Mouse (Mus musculus): Measurements from ENCODE around the gene Hspa14. TPM values are rescaled to one million over a fixed set of nuclear protein-coding genes. Genes with fewer than 3 reads are reported as not detected.

The Hspa14 gene
- 87.9 and 89.1 TPM in 2 replicates for polyA plus RNA-seq (2015; fragmentation: Nextera tagmentation; extraction: Ambion mirVana)

- H3K4me2 ChIP-seq, result peak within 1 kb of the TSS; percentile 81
- H3K9me3 ChIP-seq, result no peaks in the 10 kb centered on the region
- peak within 1 kb of the TSS; percentile 89 for H3K9ac ChIP-seq
- peaks cover 6% of the 10 kb centered on the region for H3K4me1 ChIP-seq
- WGBS, result under 1% methylated on average over 60 of the region's 60 CpGs
- ATAC-seq (ENCODE audit: insufficient number of reproducible peaks, low FRiP score, low TSS enrichment, low read depth), result peak; percentile 100
- no peaks in the 10 kb centered on the region for H3K27me3 ChIP-seq
- peaks cover 26% of the 10 kb centered on the region for H3K36me3 ChIP-seq
- H3K4me3 ChIP-seq, result peak within 1 kb of the TSS; percentile 82
- peak within 1 kb of the TSS; percentile 88 for H3K27ac ChIP-seq
Observed at GRCm38 (mm10) chr2:3512552-3513454, at the start of gene Hspa14, which contains the start of the genes Gm45902 and Cdnf. Gene Hspa14, minus strand, starts transcription at chr2:3512814. Gene Gm45902, minus strand, starts transcription at chr2:3512790. Gene Cdnf, plus strand, starts transcription at chr2:3513030.

- Histone ChIP-seq H3K4me2 (no peak overlapping the region), H3K4me1 (no peaks in the 10 kb centered on the region), H3K27me3 (no peaks in the 10 kb centered on the region), H3K9me3 (no peaks in the 10 kb centered on the region), H3K4me3 (no peak overlapping the region), H3K36me3 (no peaks in the 10 kb centered on the region), H3K9ac (no peak overlapping the region), H3K27ac (no peak overlapping the region)
- under 1% methylated on average over 4 of the region's 4 CpGs for WGBS
- no peak for ATAC-seq (ENCODE audit: insufficient number of reproducible peaks, low FRiP score, low TSS enrichment, low read depth)
Observed at GRCm38 (mm10) chr2:3546588-3546987, 34.0 kb upstream of the Hspa14 start.

GRCm38 (mm10) chr2:3546055-3546454 lies 33.4 kb upstream of the Hspa14 start:
- Histone ChIP-seq H3K4me2 (no peak overlapping the region), H3K36me3 (no peaks in the 10 kb centered on the region), H3K9me3 (no peaks in the 10 kb centered on the region), H3K27me3 (no peaks in the 10 kb centered on the region), H3K27ac (no peak overlapping the region), H3K4me3 (no peak overlapping the region), H3K9ac (no peak overlapping the region), H3K4me1 (no peaks in the 10 kb centered on the region)
- no peak for ATAC-seq (ENCODE audit: insufficient number of reproducible peaks, low FRiP score, low TSS enrichment, low read depth)
- WGBS, result 63% methylated on average over 2 of the region's 2 CpGs

- no peak overlapping the region for H3K27ac ChIP-seq
- H3K4me3 ChIP-seq, result no peak overlapping the region
Observed at GRCm38 (mm10) chr2:3541307-3542079, 28.9 kb upstream of the Hspa14 start.

GRCm38 (mm10) chr2:3526288-3526687 lies 13.7 kb upstream of the Hspa14 start:
- H3K4me1 ChIP-seq, result no peaks in the 10 kb centered on the region
- no peak for ATAC-seq (ENCODE audit: insufficient number of reproducible peaks, low FRiP score, low TSS enrichment, low read depth)
- H3K9ac ChIP-seq, result no peak overlapping the region
- no peak overlapping the region for H3K4me3 ChIP-seq
- H3K36me3 ChIP-seq, result no peaks in the 10 kb centered on the region
- H3K9me3 ChIP-seq, result no peaks in the 10 kb centered on the region
- no peak overlapping the region for H3K27ac ChIP-seq
- H3K4me2 ChIP-seq, result no peak overlapping the region
- 79% methylated on average over 6 of the region's 6 CpGs for WGBS
- H3K27me3 ChIP-seq, result no peaks in the 10 kb centered on the region

More at GRCm38 (mm10) chr2:3541307-3542079, 28.9 kb upstream of the Hspa14 start:
- ATAC-seq (ENCODE audit: insufficient number of reproducible peaks, low FRiP score, low TSS enrichment, low read depth), result no peak
- no peaks in the 10 kb centered on the region for H3K9me3 ChIP-seq
- 61% methylated on average over 9 of the region's 9 CpGs for WGBS
- no peaks in the 10 kb centered on the region for H3K4me1 ChIP-seq
- H3K4me2 ChIP-seq, result no peak overlapping the region
- H3K36me3 ChIP-seq, result no peaks in the 10 kb centered on the region
- H3K27me3 ChIP-seq, result no peaks in the 10 kb centered on the region
- no peak overlapping the region for H3K9ac ChIP-seq

GRCm38 (mm10) chr2:3522558-3522957 lies 9.9 kb upstream of the Hspa14 start:
- Histone ChIP-seq H3K9me3 (no peaks in the 10 kb centered on the region), H3K4me2 (no peak overlapping the region), H3K36me3 (no peaks in the 10 kb centered on the region), H3K4me3 (no peak overlapping the region), H3K27ac (no peak overlapping the region), H3K9ac (no peak overlapping the region), H3K27me3 (no peaks in the 10 kb centered on the region), H3K4me1 (no peaks in the 10 kb centered on the region)
- no peak for ATAC-seq (ENCODE audit: insufficient number of reproducible peaks, low FRiP score, low TSS enrichment, low read depth)
- WGBS, result 73% methylated on average over 4 of the region's 4 CpGs

- ATAC-seq (ENCODE audit: insufficient number of reproducible peaks, low FRiP score, low TSS enrichment, low read depth), result no peak
- WGBS, result under 1% methylated on average over 15 of the region's 15 CpGs
- Histone ChIP-seq H3K27ac (peak overlapping the region; percentile 88), H3K9me3 (no peaks in the 10 kb centered on the region), H3K4me2 (peak overlapping the region; percentile 81), H3K4me1 (peaks cover 6% of the 10 kb centered on the region), H3K36me3 (peaks cover 29% of the 10 kb centered on the region), H3K9ac (peak overlapping the region; percentile 89), H3K4me3 (peak overlapping the region; percentile 82), H3K27me3 (no peaks in the 10 kb centered on the region)
Observed at GRCm38 (mm10) chr2:3512076-3512475, 538 bp downstream of the Hspa14 start.

- no peak overlapping the region for H3K27ac ChIP-seq
- no peaks in the 10 kb centered on the region for H3K27me3 ChIP-seq
- ATAC-seq (ENCODE audit: insufficient number of reproducible peaks, low FRiP score, low TSS enrichment, low read depth), result no peak
- no peak overlapping the region for H3K4me2 ChIP-seq
- no peaks in the 10 kb centered on the region for H3K9me3 ChIP-seq
- H3K4me3 ChIP-seq, result no peak overlapping the region
- peaks cover 69% of the 10 kb centered on the region for H3K36me3 ChIP-seq
- WGBS, result 96% methylated on average over 5 of the region's 5 CpGs
- H3K4me1 ChIP-seq, result no peaks in the 10 kb centered on the region
- no peak overlapping the region for H3K9ac ChIP-seq
Observed at GRCm38 (mm10) chr2:3500886-3501285, 11.7 kb downstream of the Hspa14 start.

GRCm38 (mm10) chr2:3499543-3499942 lies 13.1 kb downstream of the Hspa14 start:
- H3K36me3 ChIP-seq, result peaks cover 68% of the 10 kb centered on the region
- H3K27ac ChIP-seq, result no peak overlapping the region
- 91% methylated on average over 6 of the region's 6 CpGs for WGBS
- ATAC-seq (ENCODE audit: insufficient number of reproducible peaks, low FRiP score, low TSS enrichment, low read depth), result no peak
- H3K4me1 ChIP-seq, result no peaks in the 10 kb centered on the region
- no peaks in the 10 kb centered on the region for H3K27me3 ChIP-seq
- no peaks in the 10 kb centered on the region for H3K9me3 ChIP-seq
- no peak overlapping the region for H3K9ac ChIP-seq
- no peak overlapping the region for H3K4me3 ChIP-seq
- H3K4me2 ChIP-seq, result no peak overlapping the region

GRCm38 (mm10) chr2:3493833-3494409 lies 18.7 kb downstream of the Hspa14 start:
- Histone ChIP-seq H3K9me3 (no peaks in the 10 kb centered on the region), H3K27me3 (no peaks in the 10 kb centered on the region), H3K4me2 (no peak overlapping the region), H3K4me1 (no peaks in the 10 kb centered on the region), H3K9ac (no peak overlapping the region), H3K36me3 (peaks cover 71% of the 10 kb centered on the region), H3K27ac (no peak overlapping the region), H3K4me3 (no peak overlapping the region)
- WGBS, result 89% methylated on average over 3 of the region's 3 CpGs
- no peak for ATAC-seq (ENCODE audit: insufficient number of reproducible peaks, low FRiP score, low TSS enrichment, low read depth)

- H3K4me2 ChIP-seq, result no peak overlapping the region
- H3K27ac ChIP-seq, result no peak overlapping the region
- H3K4me3 ChIP-seq, result no peak overlapping the region
- H3K4me1 ChIP-seq, result no peaks in the 10 kb centered on the region
- 87% methylated on average over 3 of the region's 3 CpGs for WGBS
- no peak for ATAC-seq (ENCODE audit: insufficient number of reproducible peaks, low FRiP score, low TSS enrichment, low read depth)
- H3K9me3 ChIP-seq, result no peaks in the 10 kb centered on the region
- H3K27me3 ChIP-seq, result no peaks in the 10 kb centered on the region
- no peak overlapping the region for H3K9ac ChIP-seq
- peaks cover 44% of the 10 kb centered on the region for H3K36me3 ChIP-seq
Observed at GRCm38 (mm10) chr2:3489816-3490215, 22.8 kb downstream of the Hspa14 start.
